ENCODE assay signal across 11 mouse cellular contexts in genomic region chr13:108914626-108915025, GRCm38 (mm10).
DNase-seq lines count a peak whose midpoint lies in the region; ATAC-seq lines count a peak whose summit lies in the region.
"Had no signal": no experiment of that assay in that cellular context is flagged by ENCODE, and none has a peak within 500 bp of the region (broad histone marks: within the 10 kb centered on the region; RNA-seq: fewer than 3 reads in every experiment).

No protein-coding gene starts in this region.

- ATAC-seq in activated CD4-positive, CD25-positive, alpha-beta regulatory T cell, adult 4 months: no peak
- ATAC-seq: CD4-positive, CD25-positive, alpha-beta regulatory T cell, adult 4 months; forebrain, embryonic 15.5 days; intestine, postnatal 0 days had no signal

- DNase-seq in cerebellum, postnatal 14 days: peak; percentile 40 to 42
- DNase-seq in cerebellum, adult 9-11 months: no peak
- DNase-seq in urinary bladder, postnatal 25 days (ENCODE audit: low spot score): peak; percentile 7
- no peak for DNase-seq in urinary bladder, adult 2 months (ENCODE audit: low spot score)
- peak; percentile 56 to 61 for DNase-seq in kidney, postnatal 25 days
- DNase-seq in right cerebral cortex, adult 18-20 months: no peak
- DNase-seq in gastrocnemius, postnatal 25 days: no peak

Comparison
In these comparisons a context has a peak if more than half of its experiments do, and no peak if none do; other contexts are left out.
1. DNase-seq: peak in cerebellum, postnatal 14 days (2 of 2), urinary bladder, postnatal 25 days (single experiment) and kidney, postnatal 25 days (2 of 2); none in cerebellum, adult 9-11 months (single experiment), urinary bladder, adult 2 months (single experiment), right cerebral cortex, adult 18-20 months (single experiment) and gastrocnemius, postnatal 25 days (single experiment).